Mouse (Mus musculus) embryonic fibroblast, embryonic 13.5 days (primary cell): ENCODE data around the gene Clic4.

Experiments
- CTCF ChIP-seq: IDR thresholded peaks from 2 replicates; pipeline ENCODE4 v1.5.1; 2011; ENCODE audit warnings: mild to moderate bottlenecking, control low read depth, low read length, moderate library complexity, borderline replicate concordance; ENCODE audit not compliant: insufficient read depth
- POLR2A ChIP-seq: IDR thresholded peaks from 2 replicates; pipeline ENCODE4 v1.6.1; 2011; ENCODE audit warnings: low read depth, mild to moderate bottlenecking, control low read depth, low read length, moderate library complexity

GRCm38 (mm10) chr4:135191185-135191584 is 81.4 kb downstream of the Clic4 start:
- TF ChIP-seq CTCF = no peak
- TF ChIP-seq POLR2A = no peak
